Mouse (Mus musculus) E14TG2a.4 (cell line): ENCODE data around the gene Akap2.

ENCODE experiments used
- CTCF ChIP-seq: conservative IDR thresholded peaks from 2 replicates; pipeline ENCODE4 v1.5.1; 2014; ENCODE audit warnings: low read length
- POU5F1 ChIP-seq: IDR thresholded peaks from 2 replicates; pipeline ENCODE4 v1.6.1; 2014; ENCODE audit warnings: low read length, borderline replicate concordance

DNA sequence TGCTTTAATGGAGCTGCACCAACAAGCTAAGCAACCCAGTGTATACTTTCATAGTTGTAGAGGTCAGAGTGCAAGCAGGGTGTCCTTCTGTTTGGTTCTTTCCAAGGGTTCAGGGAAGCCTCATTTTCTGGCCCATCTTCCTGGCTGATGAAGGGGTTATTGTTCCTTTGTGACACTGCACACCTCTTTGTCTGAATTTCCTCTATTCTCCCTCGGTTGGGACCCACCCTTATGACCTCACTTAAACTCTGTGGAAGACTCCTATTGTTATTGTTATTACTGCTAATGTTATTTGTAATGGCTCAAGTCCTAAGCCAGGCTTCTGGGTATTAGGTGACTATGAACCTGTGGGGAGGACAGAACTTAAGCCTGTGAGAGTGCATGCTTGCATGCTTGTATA lies 124.5 kb downstream of the Akap2 start:
- no peak for TF ChIP-seq CTCF
- no peak for TF ChIP-seq POU5F1
